Mouse (Mus musculus) neural tube, embryonic 15.5 days (tissue): ENCODE measurements around the gene Vmn2r67. TPM values are rescaled to one million over a fixed set of nuclear protein-coding genes. Genes with fewer than 3 reads are reported as not detected.
"Not testable (repeated sequence)": the region's sequence is repeated elsewhere in the genome, so short reads cannot be mapped to it uniquely, and the experiment has no call there.

ENCODE experiments used
- ATAC-seq: fragments of 200-750 bp; cut with Nextera tagmentation; 2 replicates; pipeline ENCODE4 v1.8.0; 2017; ENCODE audit warnings: mild to moderate bottlenecking, moderate TSS enrichment, moderate library complexity; ENCODE audit not compliant: low FRiP score
- H3K27ac ChIP-seq: fragments of 300-500 bp; sonication (generic); replicated peaks from 2 replicates; pipeline ENCODE4 v1.5.1; 2015; ENCODE audit warnings: mild to moderate bottlenecking, inconsistent platforms
- H3K27me3 ChIP-seq: fragments of 300-500 bp; sonication (generic); replicated peaks from 2 replicates; pipeline ENCODE4 v1.6.1; 2015; ENCODE audit warnings: inconsistent platforms
- H3K36me3 ChIP-seq: fragments of 300-500 bp; sonication (generic); 2 replicates; pipeline ENCODE4 v1.6.1; 2015; ENCODE audit warnings: inconsistent platforms
- H3K4me1 ChIP-seq: fragments of 300-500 bp; sonication (generic); 2 replicates; pipeline ENCODE4 v1.6.1; 2015; ENCODE audit warnings: inconsistent platforms
- H3K4me2 ChIP-seq: fragments of 300-500 bp; sonication (generic); 2 replicates; pipeline ENCODE4 v1.6.1; 2015; ENCODE audit warnings: inconsistent platforms, mild to moderate bottlenecking, moderate library complexity
- H3K4me3 ChIP-seq: fragments of 300-500 bp; sonication (generic); replicated peaks from 2 replicates; pipeline ENCODE4 v1.5.1; 2015; ENCODE audit warnings: mild to moderate bottlenecking, inconsistent platforms
- H3K9ac ChIP-seq: fragments of 300-500 bp; sonication (generic); replicated peaks from 2 replicates; pipeline ENCODE4 v1.6.1; 2015; ENCODE audit warnings: mild to moderate bottlenecking, inconsistent platforms
- H3K9me3 ChIP-seq: fragments of 300-500 bp; sonication (generic); replicated peaks from 2 replicates; pipeline ENCODE4 v1.6.1; 2016; ENCODE audit warnings: inconsistent platforms
- WGBS: fragments of 180-500 bp; shearing (Covaris S2); methylation state at CpG from one replicate; pipeline ENCODE4 v1.1.7; 2015; ENCODE audit warnings: mixed read lengths; 5-methylcytosine and 5-hydroxymethylcytosine counted together
- polyA plus RNA-seq: library from polyadenylated mRNA; unstranded; fragments of >200 nt; fragmentation: Nextera tagmentation; extraction: Ambion mirVana; gene quantifications from 2 replicates; pipeline ENCODE4 v1.2.1, GENCODE M21; 2015

The Vmn2r67 gene
- not detected in 2 replicates for polyA plus RNA-seq

GRCm38 (mm10) chr7:85155898-85156297, at the start of gene Vmn2r67:
Gene Vmn2r67, minus strand, starts transcription at chr7:85155998.
- no peak within 1 kb of the TSS for H3K4me2 ChIP-seq
- no peaks in the 10 kb centered on the region for H3K27me3 ChIP-seq
- H3K9ac ChIP-seq: no peak within 1 kb of the TSS
- no peaks in the 10 kb centered on the region for H3K4me1 ChIP-seq
- H3K9me3 ChIP-seq: 0 out of 2 replicates have a peak, but pooled peaks cover 4% of the 10 kb centered on the region
- WGBS: 85% methylated on average over 3 of the region's 3 CpGs
- ATAC-seq: no peak
- no peaks in the 10 kb centered on the region for H3K36me3 ChIP-seq
- H3K4me3 ChIP-seq: no peak within 1 kb of the TSS
- H3K27ac ChIP-seq: no peak within 1 kb of the TSS

- 48% methylated on average over 2 of the region's 2 CpGs for WGBS
- not testable (repeated sequence) for H3K4me1 ChIP-seq, H3K4me3 ChIP-seq, H3K36me3 ChIP-seq, H3K4me2 ChIP-seq, H3K9ac ChIP-seq, H3K27me3 ChIP-seq, H3K9me3 ChIP-seq, H3K27ac ChIP-seq, ATAC-seq
These were observed 51.3 kb downstream of the Vmn2r67 start for GRCm38 (mm10) chr7:85104531-85104930.

Other genes with a start within 250 kb of the Vmn2r67 start
- not detected in 2 replicates for gene Vmn2r65, start 191.9 kb downstream of the Vmn2r67 start, polyA plus RNA-seq
- not detected in 2 replicates for gene Vmn2r66, start 143.7 kb downstream of the Vmn2r67 start, polyA plus RNA-seq
- not detected in 2 replicates for gene Vmn2r68, start 81.8 kb upstream of the Vmn2r67 start, polyA plus RNA-seq